Mouse (Mus musculus) heart, adult 2 months (tissue): ENCODE measurements around the gene Mgea5.

Experiments used
- CTCF ChIP-seq: fragments of 200-600 bp; IDR thresholded peaks from 2 replicates; pipeline ENCODE4 v1.8.1; 2022; ENCODE audit warnings: antibody characterized with exemption, mild to moderate bottlenecking, moderate library complexity
- POLR2A ChIP-seq: fragments of 200-500 bp; IDR thresholded peaks from 2 replicates; pipeline ENCODE4 v1.6.1; 2011; ENCODE audit warnings: mild to moderate bottlenecking, low read depth, low read length, control low read depth; ENCODE audit not compliant: insufficient read depth

- no peak for TF ChIP-seq CTCF
- TF ChIP-seq POLR2A = no peak
These were observed 34.3 kb upstream of the Mgea5 start for GRCm38 (mm10) chr19:45817816-45818490.
